Mouse (Mus musculus) cerebellum, adult 2 months (tissue): ENCODE measurements at regions not wholly inside any gene's neighbourhood (a gene's known extent, or its start where the extent isn't known, plus 50 kb on each side); places are given as distances from the start of the nearest gene placed in this dataset.

Experiments
- CTCF ChIP-seq: fragments of 200-500 bp; IDR thresholded peaks from 2 replicates; pipeline ENCODE4 v1.5.1; 2011; ENCODE audit warnings: low read depth, mild to moderate bottlenecking, control low read depth, low read length, moderate library complexity, borderline replicate concordance; ENCODE audit not compliant: insufficient read depth
- POLR2A ChIP-seq: fragments of 200-500 bp; IDR thresholded peaks from 2 replicates; pipeline ENCODE4 v1.6.1; 2011; ENCODE audit warnings: low read length, control low read depth, borderline replicate concordance; ENCODE audit not compliant: insufficient read depth

- peak; percentile 52; the same call in 1 of the 2 replicates for TF ChIP-seq CTCF
- no peak for TF ChIP-seq POLR2A
Measured at GRCm38 (mm10) chr13:59220156-59220555, 364.9 kb downstream of the Agtpbp1 start.
